Mouse (Mus musculus) cerebellum, adult 11-12 months (tissue): Measurements from ENCODE around the gene Tep1.
"Not testable (repeated sequence)": the region's sequence is repeated elsewhere in the genome, so short reads cannot be mapped to it uniquely, and the experiment has no call there.

Source experiments
- DNase-seq: peaks from one replicate; pipeline ENCODE4 v3.0.0; 2022

Tep1 gene

GRCm38 (mm10) chr14:50869889-50870804 is at the start of gene Tep1:
Gene Tep1 (minus strand): TSS chr14:50870560.
- peak; percentile 83 for DNase-seq

GRCm38 (mm10) chr14:50911356-50911755 is 41.0 kb upstream of the Tep1 start:
- no peak for DNase-seq

- no peak for DNase-seq
Observed at GRCm38 (mm10) chr14:50908126-50908525, 37.8 kb upstream of the Tep1 start.

GRCm38 (mm10) chr14:50905327-50905726 is 35.0 kb upstream of the Tep1 start:
- DNase-seq = not testable (repeated sequence)

GRCm38 (mm10) chr14:50904828-50905129 is 34.4 kb upstream of the Tep1 start:
- no peak for DNase-seq

GRCm38 (mm10) chr14:50903973-50904827 is 33.8 kb upstream of the Tep1 start:
- DNase-seq = peak; percentile 71

- DNase-seq = not testable (repeated sequence)
Observed at GRCm38 (mm10) chr14:50897992-50898391, 27.6 kb upstream of the Tep1 start.

- DNase-seq = peak; percentile 60
Observed at GRCm38 (mm10) chr14:50897374-50897765, 27.0 kb upstream of the Tep1 start, which contains the start of gene Klhl33. Gene Klhl33 (minus strand): TSS chr14:50897507.

- DNase-seq = no peak
Observed at GRCm38 (mm10) chr14:50896747-50897373, 26.5 kb upstream of the Tep1 start.

GRCm38 (mm10) chr14:50895985-50896746 is 25.8 kb upstream of the Tep1 start:
- DNase-seq = peak; percentile 86

- peak; percentile 38 for DNase-seq
Observed at GRCm38 (mm10) chr14:50895407-50895806, 25.0 kb upstream of the Tep1 start.

GRCm38 (mm10) chr14:50892541-50893459 is 22.4 kb upstream of the Tep1 start:
- DNase-seq = peak; percentile 49

- no peak for DNase-seq
Observed at GRCm38 (mm10) chr14:50892091-50892490, 21.7 kb upstream of the Tep1 start.

- no peak for DNase-seq
Observed at GRCm38 (mm10) chr14:50891621-50892020, 21.3 kb upstream of the Tep1 start.

GRCm38 (mm10) chr14:50876236-50876950 is 6.0 kb upstream of the Tep1 start:
- no peak for DNase-seq

- DNase-seq = no peak
Observed at GRCm38 (mm10) chr14:50875591-50876230, 5.4 kb upstream of the Tep1 start.

- DNase-seq = no peak
Observed at GRCm38 (mm10) chr14:50875175-50875574, 4.8 kb upstream of the Tep1 start.

- DNase-seq = no peak
Observed at GRCm38 (mm10) chr14:50871284-50871683, 924 bp upstream of the Tep1 start.

- DNase-seq = no peak
Observed at GRCm38 (mm10) chr14:50870805-50871143, 414 bp upstream of the Tep1 start.

GRCm38 (mm10) chr14:50868656-50869055 is 1.7 kb downstream of the Tep1 start:
- DNase-seq = no peak
